Mouse (Mus musculus) kidney, embryonic 14.5 days (tissue): ENCODE measurements around the gene Gm5157. TPM values are rescaled to one million over a fixed set of nuclear protein-coding genes. Genes with fewer than 3 reads are reported as not detected.
"Not testable (repeated sequence)": the region's sequence is repeated elsewhere in the genome, so short reads cannot be mapped to it uniquely, and the experiment has no call there.

Experiments
- ATAC-seq: fragments of 200-750 bp; cut with Nextera tagmentation; 2 replicates; pipeline ENCODE4 v1.8.0; 2017; ENCODE audit warnings: moderate number of reproducible peaks, mild to moderate bottlenecking, moderate TSS enrichment, moderate library complexity; ENCODE audit not compliant: low FRiP score, low TSS enrichment
- H3K27ac ChIP-seq: fragments of 300-500 bp; sonication (generic); 2 replicates; pipeline ENCODE4 v1.5.1; 2014; ENCODE audit warnings: low read depth, mild to moderate bottlenecking, low read length, moderate library complexity, mixed read lengths
- H3K27me3 ChIP-seq: fragments of 300-500 bp; sonication (generic); 2 replicates; pipeline ENCODE4 v1.6.1; 2014; ENCODE audit warnings: mild to moderate bottlenecking, low read length; ENCODE audit not compliant: control insufficient read depth, insufficient read depth
- H3K36me3 ChIP-seq: fragments of 300-500 bp; sonication (generic); 2 replicates; pipeline ENCODE4 v1.6.1; 2014; ENCODE audit warnings: low read length, mixed read lengths; ENCODE audit not compliant: control insufficient read depth, insufficient read depth
- H3K4me1 ChIP-seq: fragments of 300-500 bp; sonication (generic); 2 replicates; pipeline ENCODE4 v1.6.1; 2014; ENCODE audit warnings: low read length, mixed read lengths; ENCODE audit not compliant: control insufficient read depth, insufficient read depth
- H3K4me2 ChIP-seq: fragments of 300-500 bp; sonication (generic); replicated peaks from 2 replicates; pipeline ENCODE4 v1.6.1; 2014; ENCODE audit warnings: low read depth, mild to moderate bottlenecking, low read length
- H3K4me3 ChIP-seq: fragments of 300-500 bp; sonication (generic); 2 replicates; pipeline ENCODE4 v1.5.1; 2014; ENCODE audit warnings: mild to moderate bottlenecking, low read length
- H3K9ac ChIP-seq: fragments of 300-500 bp; sonication (generic); 2 replicates; pipeline ENCODE4 v1.6.1; 2014; ENCODE audit warnings: low read depth, mild to moderate bottlenecking, low read length, moderate library complexity
- H3K9me3 ChIP-seq: fragments of 300-500 bp; sonication (generic); 2 replicates; pipeline ENCODE4 v1.6.1; 2016; ENCODE audit warnings: low read length; ENCODE audit not compliant: control insufficient read depth
- WGBS: fragments of 180-500 bp; shearing (Covaris S2); extraction: QIAGEN DNeasy Blood & Tissue Kit; methylation state at CpG from one replicate; pipeline ENCODE4 v1.1.7; 2014; 5-methylcytosine and 5-hydroxymethylcytosine counted together
- polyA plus RNA-seq: library from polyadenylated mRNA; unstranded; fragments of >200 nt; fragmentation: Nextera tagmentation; extraction: Ambion mirVana; gene quantifications from 2 replicates; pipeline ENCODE4 v1.2.1, GENCODE M21; 2014

The Gm5157 gene
- not detected in 2 replicates for polyA plus RNA-seq

DNA sequence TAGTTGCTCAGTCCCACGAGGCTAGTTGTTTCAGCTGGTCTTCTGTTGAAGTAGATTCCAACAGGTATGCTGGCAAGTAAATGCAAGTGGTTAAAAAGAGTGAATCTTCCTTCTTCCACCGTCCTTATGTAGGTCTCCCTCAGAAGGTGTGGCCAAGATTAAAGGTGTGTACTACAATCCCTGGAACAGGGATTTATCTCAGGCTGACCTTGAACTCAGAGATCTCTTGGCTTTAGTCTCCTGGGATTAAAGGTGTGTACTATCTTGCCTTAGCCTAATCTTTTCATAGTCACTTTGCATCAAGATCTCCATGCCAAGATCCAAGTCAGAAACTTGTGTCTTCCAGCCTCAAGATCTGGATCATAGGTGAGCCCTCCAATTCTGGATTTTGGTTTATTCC lies at the start of gene Gm5157:
Gm5157 (minus strand) TSS at position 101 of the 400 bp plus-strand sequence.
- not testable (repeated sequence) for H3K9ac ChIP-seq, H3K27me3 ChIP-seq, H3K4me1 ChIP-seq, H3K27ac ChIP-seq, H3K4me2 ChIP-seq, H3K36me3 ChIP-seq, H3K4me3 ChIP-seq, H3K9me3 ChIP-seq, ATAC-seq
- WGBS, result 9% methylated on average over 1 of the region's 2 CpGs

DNA sequence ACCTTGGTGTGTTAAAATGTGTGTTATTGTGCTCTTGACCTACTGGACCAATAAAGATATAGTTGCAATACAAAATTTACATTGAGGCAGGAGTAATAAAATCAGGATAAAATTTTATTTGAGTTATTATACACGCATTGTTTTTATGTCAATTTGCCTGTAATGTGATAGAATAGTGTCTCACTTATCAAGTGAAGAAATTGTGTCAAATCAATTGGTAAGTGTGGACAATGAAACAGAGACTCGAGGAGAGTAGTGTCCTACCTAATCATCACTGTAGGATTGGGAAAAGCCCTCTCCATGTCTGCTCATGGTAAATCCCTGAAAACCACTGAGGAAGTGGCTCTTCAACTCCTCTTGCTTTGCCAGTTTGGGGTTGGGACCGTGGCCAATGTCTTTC lies 28.3 kb downstream of the Gm5157 start, which contains the start of gene Vmn1r123:
Vmn1r123 (plus strand) TSS at position 301 of the 400 bp plus-strand sequence.
- not testable (repeated sequence) for H3K36me3 ChIP-seq, H3K4me2 ChIP-seq, ATAC-seq, H3K4me3 ChIP-seq, H3K9ac ChIP-seq, H3K9me3 ChIP-seq, H3K27ac ChIP-seq, H3K27me3 ChIP-seq, H3K4me1 ChIP-seq
- 43% methylated on average over 1 of the region's 3 CpGs for WGBS

Other genes with a start within 250 kb of the Gm5157 start
- gene Vmn1r119, start 178.0 kb downstream of the Gm5157 start, polyA plus RNA-seq, result not detected in 2 replicates
- gene Vmn1r120, start 136.6 kb downstream of the Gm5157 start, polyA plus RNA-seq, result not detected in 2 replicates
- not detected in 2 replicates for gene Vmn1r121, start 91.9 kb downstream of the Gm5157 start, polyA plus RNA-seq
- not detected in 2 replicates for gene Vmn1r122, start 56.3 kb downstream of the Gm5157 start, polyA plus RNA-seq
- not detected in 2 replicates for gene Vmn1r123, start 28.2 kb downstream of the Gm5157 start, polyA plus RNA-seq
- gene Vmn1r124, start 70.2 kb upstream of the Gm5157 start, polyA plus RNA-seq, result not detected in 2 replicates
- gene Vmn1r125, start 81.8 kb upstream of the Gm5157 start, polyA plus RNA-seq, result not detected in 2 replicates
- gene Vmn1r126, start 111.0 kb upstream of the Gm5157 start, polyA plus RNA-seq, result not detected in 2 replicates
- not detected in 2 replicates for gene Vmn1r127, start 129.4 kb upstream of the Gm5157 start, polyA plus RNA-seq
- not detected in 2 replicates for gene Vmn1r128, start 158.9 kb upstream of the Gm5157 start, polyA plus RNA-seq
- gene Vmn1r129, start 170.9 kb upstream of the Gm5157 start, polyA plus RNA-seq, result not detected in 2 replicates
- not detected in 2 replicates for gene Gm6882, start 242.3 kb upstream of the Gm5157 start, polyA plus RNA-seq